Mouse (Mus musculus) CD4-positive, CD25-positive, alpha-beta regulatory T cell, adult 2 months (primary cell): Measurements from ENCODE around the gene Eif6.

Experiments used
- DNase-seq: peaks from one replicate; pipeline ENCODE4 v3.0.0-alpha.2; 2012; ENCODE audit warnings: low read depth, low spot score

Eif6 gene

DNA sequence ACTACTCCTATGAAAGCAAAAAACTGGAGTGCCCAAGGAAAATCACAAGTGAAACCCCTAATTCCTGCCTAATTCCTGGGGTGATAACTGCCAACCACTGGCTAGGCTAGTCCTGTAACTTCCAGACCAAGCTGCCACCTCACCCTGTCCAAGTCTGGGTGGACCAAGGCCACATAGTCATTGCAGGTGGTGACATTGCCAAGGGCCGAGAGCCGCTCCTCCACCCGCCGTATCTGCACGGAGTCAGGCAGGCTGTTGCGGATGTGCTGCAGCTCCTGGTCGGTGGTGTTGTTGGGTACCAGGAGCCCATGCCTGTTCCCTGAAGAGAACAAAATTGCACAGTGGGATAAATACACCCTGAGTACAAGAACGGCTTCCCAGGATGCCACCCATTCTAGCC is 3.0 kb downstream of the Eif6 start:
- DNase-seq = no peak

- no peak for DNase-seq
Observed at GRCm38 (mm10) chr2:155820779-155821178, 5.9 kb downstream of the Eif6 start.

GRCm38 (mm10) chr2:155819449-155820251 is 7.1 kb downstream of the Eif6 start:
- DNase-seq = no peak

- no peak for DNase-seq
Observed at GRCm38 (mm10) chr2:155819392-155819448, 7.5 kb downstream of the Eif6 start, which contains the start of gene BC029722. BC029722 (minus strand) TSS chr2:155819426.

GRCm38 (mm10) chr2:155818596-155819391 is 7.9 kb downstream of the Eif6 start:
- DNase-seq = peak; percentile 98

GRCm38 (mm10) chr2:155817301-155818245 is 9.2 kb downstream of the Eif6 start:
- no peak for DNase-seq

GRCm38 (mm10) chr2:155816179-155816578 is 10.5 kb downstream of the Eif6 start:
- no peak for DNase-seq

- DNase-seq = no peak
Observed at GRCm38 (mm10) chr2:155814829-155815228, 11.9 kb downstream of the Eif6 start.

- no peak for DNase-seq
Observed at GRCm38 (mm10) chr2:155812637-155813036, 14.1 kb downstream of the Eif6 start.

DNA sequence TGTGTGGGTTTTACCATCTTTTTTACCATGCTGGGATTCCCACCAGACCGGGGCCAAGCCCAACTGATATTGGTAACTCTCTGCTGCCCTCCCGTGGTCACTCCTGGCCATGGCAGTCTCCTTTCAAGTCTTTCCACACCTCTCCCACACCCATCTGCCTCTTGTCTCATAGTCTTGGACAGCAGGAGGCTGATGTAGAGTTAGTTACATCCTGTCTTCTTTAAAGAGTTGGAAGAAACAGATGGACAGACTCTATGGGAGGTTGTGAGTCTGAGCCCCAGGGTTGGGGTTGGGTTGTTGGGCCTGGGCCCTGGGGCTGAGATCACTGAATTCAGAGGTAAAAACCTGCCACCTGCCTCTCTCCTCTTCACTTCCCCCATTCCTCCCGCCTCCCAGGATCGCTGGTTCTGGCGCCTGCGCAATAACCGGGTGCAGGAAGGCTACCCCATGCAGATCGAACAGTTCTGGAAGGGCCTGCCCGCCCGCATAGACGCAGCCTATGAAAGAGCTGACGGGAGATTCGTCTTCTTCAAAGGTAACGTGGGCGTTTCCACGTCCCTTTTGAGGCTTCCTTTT is 14.8 kb downstream of the Eif6 start:
- peak; percentile 90 for DNase-seq

GRCm38 (mm10) chr2:155809620-155810019 is 17.1 kb downstream of the Eif6 start:
- no peak for DNase-seq

- no peak for DNase-seq
Observed at GRCm38 (mm10) chr2:155807408-155807807, 19.3 kb downstream of the Eif6 start.

DNA sequence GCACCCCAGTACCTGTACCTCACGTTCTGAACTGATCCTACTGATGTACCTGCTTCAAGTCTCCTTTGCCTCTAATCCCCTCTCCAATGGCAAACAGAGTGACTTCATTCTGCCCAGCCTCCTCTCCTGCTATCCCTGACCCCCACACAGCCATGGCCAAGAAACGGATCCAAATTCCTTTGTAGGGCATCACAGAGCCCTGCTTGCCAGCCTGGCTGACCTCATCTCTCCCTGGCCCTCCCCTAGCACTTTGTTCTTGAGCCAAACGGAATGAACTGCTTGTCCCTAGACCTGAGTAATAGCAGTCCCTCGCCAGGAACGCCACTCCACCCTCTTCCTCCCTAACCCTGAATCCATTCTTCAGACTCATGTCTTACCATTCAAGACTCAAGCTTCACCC is 20.2 kb downstream of the Eif6 start:
- DNase-seq = no peak

- DNase-seq = no peak
Observed at GRCm38 (mm10) chr2:155805925-155806255, 20.8 kb downstream of the Eif6 start.

- no peak for DNase-seq
Observed at GRCm38 (mm10) chr2:155805231-155805924, 21.3 kb downstream of the Eif6 start.

- no peak for DNase-seq
Observed at GRCm38 (mm10) chr2:155804053-155804452, 22.7 kb downstream of the Eif6 start.

DNA sequence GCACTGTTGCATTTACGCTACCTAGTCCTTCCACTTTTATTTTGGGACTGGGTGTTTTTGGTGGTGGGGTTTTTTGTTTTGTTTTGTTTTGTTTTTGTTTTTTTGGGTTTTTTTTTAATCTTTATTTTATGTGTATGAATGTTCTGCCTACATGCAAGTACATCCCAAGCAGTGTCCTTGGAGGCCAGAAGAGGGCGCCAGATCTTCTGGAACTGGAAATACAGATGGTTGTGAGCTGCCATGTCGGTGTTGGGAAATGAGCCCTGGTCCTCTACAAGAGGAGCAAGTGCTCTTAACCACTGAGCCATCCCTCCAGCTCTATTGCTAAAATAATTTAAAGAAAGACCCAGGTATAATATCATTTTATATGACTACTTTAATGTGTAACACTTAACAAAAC is 24.0 kb downstream of the Eif6 start:
- DNase-seq = peak; percentile 63

GRCm38 (mm10) chr2:155798613-155799012 is 28.1 kb downstream of the Eif6 start:
- DNase-seq = no peak

GRCm38 (mm10) chr2:155794674-155795445 is 31.9 kb downstream of the Eif6 start:
- no peak for DNase-seq

DNA sequence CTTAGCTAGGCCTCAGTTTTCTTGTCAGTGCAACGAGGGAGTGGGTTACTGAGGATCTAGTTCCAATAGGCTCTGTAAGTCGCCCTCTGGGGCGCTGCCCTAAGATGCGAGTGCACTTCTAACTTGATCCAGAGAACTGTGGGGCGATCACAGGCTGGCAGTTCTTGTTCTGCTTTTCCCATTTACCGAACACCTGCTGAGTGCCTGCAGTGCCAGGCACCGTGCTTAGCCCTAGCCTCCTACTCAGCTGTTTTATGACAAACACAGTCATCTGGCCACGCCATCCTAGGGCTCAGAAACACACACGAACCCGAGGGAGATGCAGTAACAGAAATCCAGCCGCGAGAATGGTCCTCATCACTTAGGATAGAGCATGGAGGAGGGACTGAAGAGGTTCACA is 33.8 kb downstream of the Eif6 start:
- DNase-seq = no peak
